Mouse (Mus musculus): ENCODE measurements at regions not wholly inside any gene's neighbourhood (a gene's known extent, or its start where the extent isn't known, plus 50 kb on each side); places are given as distances from the start of the nearest gene placed in this dataset.
"Not testable (repeated sequence)": the region's sequence is repeated elsewhere in the genome, so short reads cannot be mapped to it uniquely, and the experiment has no call there.

- no peak for DNase-seq
Observed at GRCm38 (mm10) chr15:96031085-96031780, 240.6 kb downstream of the Ano6 start.

- DNase-seq: no peak
Observed at GRCm38 (mm10) chr15:96035273-96035672, 244.6 kb downstream of the Ano6 start.

DNA sequence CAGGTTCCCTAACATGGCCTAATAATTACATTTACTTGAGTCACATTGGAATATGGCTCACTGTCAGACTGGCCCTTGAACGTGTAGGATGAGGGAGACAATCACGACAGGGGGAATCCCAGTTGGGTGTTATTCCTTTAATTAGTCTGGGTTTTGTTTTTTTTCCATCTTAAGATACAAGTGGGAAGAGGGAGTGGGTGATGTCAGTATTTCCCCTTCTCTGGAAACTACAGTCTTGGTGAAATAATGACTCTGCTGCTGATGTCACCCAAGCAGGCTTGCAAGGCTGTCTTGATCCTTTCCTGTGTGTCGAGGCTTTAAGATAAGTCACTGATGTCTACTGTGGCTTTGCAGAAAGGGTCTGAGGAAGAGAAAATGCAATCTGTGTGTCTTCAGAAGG is 241.8 kb upstream of the Arid2 start:
- no peak for DNase-seq

GRCm38 (mm10) chr15:96046651-96047050 is 240.7 kb upstream of the Arid2 start:
- DNase-seq: no peak

DNA sequence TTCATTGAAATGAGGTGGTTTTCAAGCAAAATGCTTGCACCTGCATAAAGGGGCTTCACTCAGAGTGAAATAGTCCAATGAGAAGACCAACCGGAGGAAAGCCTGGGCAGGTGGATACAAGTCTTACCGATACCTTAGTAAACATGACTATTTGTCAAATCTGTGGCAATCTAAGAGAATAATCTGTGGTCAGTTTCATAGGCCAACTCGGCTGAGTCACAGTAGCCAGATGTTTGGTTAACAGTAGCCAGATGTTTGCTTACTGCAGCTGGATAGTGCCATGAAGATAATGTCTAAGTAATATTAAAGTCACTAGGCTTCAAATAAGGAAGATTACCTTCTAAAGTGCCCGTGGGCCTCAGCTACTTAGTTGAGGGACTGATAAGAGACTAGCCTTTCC is 236.9 kb upstream of the Arid2 start:
- no peak for DNase-seq

GRCm38 (mm10) chr15:96052586-96052985 is 234.7 kb upstream of the Arid2 start:
- no peak for DNase-seq

DNA sequence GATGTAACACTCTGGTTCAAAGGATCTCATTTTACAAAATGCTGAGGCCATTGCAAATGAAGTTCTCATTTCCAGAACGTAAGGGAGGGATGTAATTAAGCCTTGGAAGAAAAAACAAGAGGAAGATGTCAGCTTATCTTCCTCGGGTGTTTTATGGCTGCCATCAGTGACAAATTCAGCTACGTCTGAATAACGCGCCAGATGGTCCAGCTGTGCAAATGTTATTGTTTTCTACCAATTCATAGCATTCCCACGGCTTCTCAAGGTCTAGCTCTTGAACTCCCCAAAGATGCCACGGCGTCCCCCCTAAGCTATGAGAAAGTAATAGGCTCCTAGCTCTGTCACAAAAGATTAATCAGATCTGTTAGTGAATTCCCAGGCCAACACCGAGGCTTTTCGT is 232.0 kb upstream of the Arid2 start:
- DNase-seq: no peak

- no peak for DNase-seq
Observed at GRCm38 (mm10) chr15:96055796-96056473, 231.4 kb upstream of the Arid2 start.

DNA sequence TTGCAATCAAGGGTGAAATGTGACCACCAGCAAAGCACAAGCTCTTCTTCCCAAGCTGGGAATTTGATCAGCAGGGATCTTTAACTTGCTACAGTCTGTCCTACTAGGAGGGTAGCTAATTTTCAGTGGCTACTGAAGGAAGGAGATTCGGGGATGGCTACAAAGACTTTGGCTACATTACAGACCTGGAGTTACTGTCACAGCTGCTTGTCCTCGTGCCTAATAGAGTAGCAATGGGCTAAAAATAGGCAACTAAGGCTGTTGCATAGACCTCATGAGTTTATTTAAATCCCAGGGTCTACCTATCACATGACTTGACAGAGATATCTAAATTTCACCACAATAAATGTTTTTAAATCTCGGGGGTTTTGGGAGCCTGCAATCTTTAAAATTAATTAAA is 227.7 kb upstream of the Arid2 start:
- no peak for DNase-seq

- DNase-seq: no peak
Observed at GRCm38 (mm10) chr15:96064499-96065217, 222.7 kb upstream of the Arid2 start.

DNA sequence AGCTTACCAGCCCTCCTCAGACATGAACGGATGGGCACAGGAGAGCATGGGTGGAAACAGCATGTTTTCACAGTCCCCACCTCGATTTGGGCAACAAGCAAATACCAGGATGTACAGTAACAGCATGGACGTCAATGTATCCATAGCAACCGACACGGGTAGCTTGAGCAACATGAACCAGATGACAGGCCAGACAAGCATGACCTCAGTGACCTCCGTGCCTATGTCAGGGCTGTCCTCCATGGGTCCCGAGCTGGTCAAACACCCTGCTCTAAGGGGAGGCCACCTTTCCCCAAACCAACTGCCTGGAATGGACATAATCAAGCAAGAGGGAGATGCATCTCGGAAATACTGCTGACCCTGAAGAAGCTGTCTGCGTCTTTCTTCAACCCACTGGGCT is 211.7 kb upstream of the Arid2 start:
- no peak for DNase-seq

GRCm38 (mm10) chr15:96077756-96078155 is 209.6 kb upstream of the Arid2 start:
- no peak for DNase-seq

GRCm38 (mm10) chr15:96078580-96078979 is 208.7 kb upstream of the Arid2 start:
- DNase-seq: no peak

GRCm38 (mm10) chr15:96089676-96090075 is 197.6 kb upstream of the Arid2 start:
- no peak for DNase-seq

DNA sequence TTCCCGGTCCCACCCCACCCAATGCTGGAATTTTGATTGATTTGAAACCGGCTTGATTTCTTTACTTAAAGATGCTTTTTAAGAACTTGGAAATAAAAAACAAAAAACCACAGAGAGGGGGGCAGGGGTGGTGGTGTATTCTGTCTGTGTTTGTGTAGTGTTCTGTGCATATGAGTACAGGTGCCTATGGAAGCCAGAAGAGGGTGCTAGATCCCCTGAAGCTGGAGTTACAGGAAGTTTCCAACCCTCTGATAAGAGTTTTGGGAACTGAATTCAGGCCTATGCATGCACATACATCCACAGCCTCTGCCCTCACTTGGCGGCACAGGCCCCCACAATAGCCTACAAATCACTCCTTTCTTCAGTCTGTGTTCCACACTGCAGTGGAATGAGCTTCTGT is 190.9 kb upstream of the Arid2 start:
- no peak for DNase-seq

DNA sequence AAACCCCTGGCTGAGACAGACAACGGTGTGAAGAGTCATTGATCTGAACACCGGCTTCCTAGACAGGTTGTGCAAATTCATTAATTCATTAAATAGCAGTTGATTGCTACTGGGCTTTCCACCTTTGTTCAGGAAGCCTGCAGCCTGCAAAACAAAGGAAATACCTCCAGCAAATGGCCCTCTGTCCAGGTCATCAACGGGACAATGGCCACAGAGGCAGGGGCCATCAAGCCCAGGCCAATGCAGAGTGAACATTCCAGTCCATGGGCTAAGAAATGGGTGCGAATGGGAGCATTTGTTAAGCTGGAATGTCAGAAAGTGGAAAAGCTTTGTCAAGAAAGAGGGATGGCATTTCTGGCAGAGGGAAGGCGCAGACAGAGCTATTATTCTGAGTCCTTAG is 188.5 kb upstream of the Arid2 start:
- DNase-seq: no peak

DNA sequence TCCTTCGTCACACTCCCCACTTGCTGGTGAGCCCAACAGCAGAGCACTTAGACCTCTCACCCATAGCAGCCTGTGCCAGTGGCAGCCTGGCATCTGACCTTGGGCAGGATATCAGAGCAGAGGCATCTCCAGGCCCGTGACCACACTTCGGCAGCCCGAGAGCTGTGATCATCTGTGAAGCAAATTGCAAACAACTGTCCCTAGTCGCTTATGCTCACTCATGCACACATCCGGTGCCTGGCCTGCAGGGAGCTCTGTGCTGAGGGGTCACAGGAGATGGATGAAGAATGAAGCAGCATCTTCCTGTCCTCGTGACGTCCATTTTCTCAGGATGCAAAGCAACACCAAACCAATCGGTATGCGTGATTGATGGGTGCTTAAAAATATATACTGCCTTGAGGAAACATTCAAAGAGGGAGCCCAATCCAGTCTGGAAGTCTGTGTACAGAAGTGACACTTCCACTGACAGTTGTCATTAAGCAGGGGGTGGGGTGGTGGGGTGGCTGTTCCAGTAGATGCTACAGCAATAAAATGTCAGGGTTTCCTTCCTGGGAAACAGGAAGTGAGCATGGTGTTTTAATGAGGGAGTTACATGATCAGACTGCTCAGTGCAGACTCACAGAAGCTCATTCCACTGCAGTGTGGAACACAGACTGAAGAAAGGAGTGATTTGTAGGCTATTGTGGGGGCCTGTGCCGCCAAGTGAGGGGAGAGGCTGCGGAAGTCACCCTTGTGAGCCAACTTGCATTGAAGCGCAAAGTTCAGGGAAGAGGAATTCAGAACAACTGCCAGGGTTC is 187.3 kb upstream of the Arid2 start:
- DNase-seq: not testable (repeated sequence)

GRCm38 (mm10) chr15:96103737-96104136 is 183.6 kb upstream of the Arid2 start:
- DNase-seq: no peak

GRCm38 (mm10) chr15:96107503-96107902 is 179.8 kb upstream of the Arid2 start:
- no peak for DNase-seq

DNA sequence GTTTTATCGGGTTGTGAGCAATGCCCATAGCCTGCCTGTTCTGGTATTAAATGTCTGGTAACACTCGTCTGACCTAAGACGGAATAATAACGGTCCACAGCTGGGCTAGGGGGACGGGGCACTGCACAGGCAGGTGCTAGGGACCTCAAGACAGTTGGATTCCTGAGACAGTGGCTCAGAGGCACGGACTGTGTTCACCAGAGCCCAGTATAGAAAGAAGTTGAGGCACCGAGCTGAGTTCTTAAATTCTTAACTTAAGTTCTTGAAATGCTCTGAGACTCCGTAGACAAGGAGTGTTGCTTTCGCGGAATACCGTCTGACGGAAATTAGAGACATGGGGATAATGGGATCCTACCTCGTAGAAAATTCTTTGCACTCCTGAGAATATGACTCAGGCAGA is 174.2 kb upstream of the Arid2 start:
- DNase-seq: no peak

DNA sequence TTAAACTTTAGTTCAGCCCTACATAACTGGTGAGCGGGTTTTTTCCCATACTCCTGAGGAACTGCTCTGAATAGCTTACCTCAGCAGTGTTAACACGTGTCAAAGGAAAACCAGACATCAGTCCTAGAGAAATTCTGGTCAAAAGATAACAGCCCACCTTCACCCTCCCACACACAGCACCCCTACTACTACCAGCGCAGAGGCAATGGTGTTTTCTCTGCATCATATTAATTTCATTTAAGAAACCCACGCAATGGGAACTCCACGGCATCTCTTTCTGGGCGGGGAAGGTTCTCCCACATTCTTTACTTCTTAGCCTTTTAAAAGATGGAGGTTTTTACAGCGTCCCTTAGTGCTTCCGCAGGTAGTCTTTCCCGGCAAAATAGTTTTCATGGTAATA is 172.7 kb upstream of the Arid2 start:
- DNase-seq: no peak

DNA sequence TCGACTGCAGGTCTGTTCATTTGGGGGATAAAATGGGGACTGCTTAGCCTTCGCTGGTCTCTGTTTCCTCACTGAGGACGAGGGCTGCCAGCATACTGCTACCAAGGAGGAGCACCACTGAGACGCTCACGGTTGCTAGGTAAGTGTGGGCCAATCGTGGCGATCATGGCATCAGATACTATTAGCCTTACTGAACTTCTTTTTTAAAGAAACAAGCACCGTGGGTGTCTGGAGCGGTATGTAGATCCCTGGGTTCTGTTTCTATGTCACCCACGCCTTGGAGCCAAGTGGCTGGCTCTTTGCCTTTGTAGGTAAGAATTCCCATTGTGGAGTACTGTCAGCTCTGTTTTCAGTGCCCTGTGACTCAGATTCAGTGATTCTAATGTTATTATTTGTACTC is 172.1 kb upstream of the Arid2 start:
- DNase-seq: no peak

DNA sequence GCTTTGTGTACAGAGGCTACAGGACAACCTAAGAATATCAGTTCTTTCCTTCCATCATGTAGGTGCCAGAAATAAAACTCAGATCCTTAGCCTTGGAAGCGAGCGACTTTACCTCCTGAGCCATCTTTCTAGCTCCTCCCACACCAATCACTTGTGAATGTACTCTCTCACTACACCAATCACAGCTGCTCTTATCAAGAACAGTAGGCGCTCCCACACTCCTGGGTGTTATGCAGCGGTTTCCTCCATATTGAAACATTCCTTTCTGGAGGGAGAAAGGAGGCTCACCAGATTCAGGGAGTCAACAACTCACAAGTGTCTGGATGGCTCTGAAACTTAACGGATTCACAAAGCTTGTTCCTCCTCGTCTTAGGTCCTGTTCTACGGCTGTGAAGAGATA is 168.1 kb upstream of the Arid2 start:
- no peak for DNase-seq

Data from right cerebral cortex, postnatal 4 days (tissue).